Mouse (Mus musculus): ENCODE data around the gene Cntnap5c.

Gene Cntnap5c

GRCm38 (mm10) chr17:57768622-57769610 is at the start of gene Cntnap5c:
TSS of gene Cntnap5c (plus strand) at chr17:57769570.
- WGBS: 18% methylated on average over 26 of the region's 26 CpGs

- 83% methylated on average over 5 of the region's 5 CpGs for WGBS
These were observed 27.3 kb upstream of the Cntnap5c start, which contains the start of gene Gm21834 for GRCm38 (mm10) chr17:57742119-57742518. TSS of gene Gm21834 (minus strand) at chr17:57742219.

- 75% methylated on average over 1 of the region's 1 CpGs for WGBS
These were observed 11.3 kb upstream of the Cntnap5c start for GRCm38 (mm10) chr17:57758033-57758432.

- 9% methylated on average over 4 of the region's 4 CpGs for WGBS
These were observed 1.5 kb downstream of the Cntnap5c start for GRCm38 (mm10) chr17:57770904-57771303.

GRCm38 (mm10) chr17:57788161-57788799 is 18.9 kb downstream of the Cntnap5c start:
- 82% methylated on average over 1 of the region's 1 CpGs for WGBS

- WGBS: 87% methylated on average over 3 of the region's 3 CpGs
These were observed 26.0 kb downstream of the Cntnap5c start for GRCm38 (mm10) chr17:57795408-57795807.

GRCm38 (mm10) chr17:57796668-57797311 is 27.4 kb downstream of the Cntnap5c start:
- 85% methylated on average over 3 of the region's 3 CpGs for WGBS

GRCm38 (mm10) chr17:57799414-57799985 is 30.1 kb downstream of the Cntnap5c start:
- 38% methylated on average over 3 of the region's 3 CpGs for WGBS

- WGBS: 40% methylated on average over 1 of the region's 1 CpGs
These were observed 31.8 kb downstream of the Cntnap5c start for GRCm38 (mm10) chr17:57801180-57801579.

- no CpG with 5 or more reads among the region's 4 CpGs for WGBS
These were observed 86.4 kb downstream of the Cntnap5c start for GRCm38 (mm10) chr17:57855811-57856210.

- 79% methylated on average over 4 of the region's 4 CpGs for WGBS
These were observed 118.5 kb downstream of the Cntnap5c start for GRCm38 (mm10) chr17:57887742-57888389.

GRCm38 (mm10) chr17:57984230-57984629 is 214.9 kb downstream of the Cntnap5c start:
- 81% methylated on average over 3 of the region's 3 CpGs for WGBS

GRCm38 (mm10) chr17:57988420-57988819 is 219.1 kb downstream of the Cntnap5c start:
- WGBS: 52% methylated on average over 2 of the region's 2 CpGs

- 52% methylated on average over 1 of the region's 1 CpGs for WGBS
These were observed 227.1 kb downstream of the Cntnap5c start for GRCm38 (mm10) chr17:57996461-57996860.

GRCm38 (mm10) chr17:57999080-57999479 is 229.7 kb downstream of the Cntnap5c start:
- WGBS: 77% methylated on average over 2 of the region's 2 CpGs

- 86% methylated on average over 5 of the region's 5 CpGs for WGBS
These were observed 233.5 kb downstream of the Cntnap5c start for GRCm38 (mm10) chr17:58002845-58003244.

- 53% methylated on average over 1 of the region's 1 CpGs for WGBS
These were observed 234.0 kb downstream of the Cntnap5c start for GRCm38 (mm10) chr17:58003322-58003721.

GRCm38 (mm10) chr17:58004491-58004890 is 235.1 kb downstream of the Cntnap5c start:
- 85% methylated on average over 2 of the region's 2 CpGs for WGBS

- WGBS: 81% methylated on average over 2 of the region's 2 CpGs
These were observed 271.8 kb downstream of the Cntnap5c start for GRCm38 (mm10) chr17:58041178-58041577.

- WGBS: 78% methylated on average over 7 of the region's 7 CpGs
These were observed 300.5 kb downstream of the Cntnap5c start for GRCm38 (mm10) chr17:58069912-58070311.

- 100% methylated on average over 1 of the region's 1 CpGs for WGBS
These were observed 313.3 kb downstream of the Cntnap5c start for GRCm38 (mm10) chr17:58082676-58083075.

Data from cerebral cortex, adult 2 months (tissue).